Mouse (Mus musculus) megakaryocyte, embryonic 14.5 days (primary cell): ENCODE measurements around the gene Gm49383.

Experiments used
- FLI1 ChIP-seq: IDR thresholded peaks from 2 replicates; pipeline ENCODE4 v1.6.1; 2012; ENCODE audit warnings: low read length, inconsistent platforms, mixed read lengths
- GATA1 ChIP-seq: IDR thresholded peaks from 3 replicates; pipeline ENCODE4 v1.6.1; 2012; ENCODE audit warnings: mixed read lengths, low read length, inconsistent platforms, borderline replicate concordance

DNA sequence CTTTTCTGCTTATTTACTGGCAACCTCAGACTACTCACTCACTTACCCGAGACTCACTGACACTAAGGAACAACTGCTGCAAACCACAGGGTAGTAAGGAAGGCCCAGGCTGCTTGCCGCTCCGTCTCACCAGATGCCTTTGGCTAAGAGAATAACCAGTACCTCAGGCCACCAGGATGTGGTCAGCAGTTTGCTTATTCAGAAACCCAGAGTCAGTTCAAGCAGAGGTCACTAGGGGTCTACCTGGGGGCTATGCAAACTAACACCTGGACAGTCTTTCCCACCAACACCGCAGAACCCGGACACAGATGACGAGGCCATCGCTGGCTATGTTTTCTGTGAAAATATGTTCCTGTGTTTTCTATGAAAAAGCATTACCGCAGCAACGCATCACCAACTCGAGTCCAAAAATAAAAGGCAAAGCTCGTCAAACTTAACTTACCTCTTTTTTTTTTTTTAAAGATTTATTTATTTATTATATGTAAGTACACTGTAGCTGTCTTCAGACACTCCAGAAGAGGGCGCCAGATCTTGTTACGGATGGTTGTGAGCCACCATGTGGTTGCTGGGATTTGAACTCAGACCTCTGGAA, 16.4 kb upstream of the Gm49383 start:
- TF ChIP-seq FLI1 (no peak), GATA1 (no peak)
